In genomic region chr3:36340889-36341533, GRCm38 (mm10) we compare ENCODE assay signal across 9 mouse cellular contexts.
DNase-seq lines count a peak whose midpoint lies in the region; ATAC-seq and TF ChIP-seq lines count a peak whose summit lies in the region.
"Had no signal": no experiment of that assay in that cellular context is flagged by ENCODE, and none has a peak within 500 bp of the region (broad histone marks: within the 10 kb centered on the region; RNA-seq: fewer than 3 reads in every experiment).

No protein-coding gene starts in this region.

- H3K36me3 ChIP-seq in midbrain, postnatal 0 days (ENCODE audit: insufficient read depth, low read length): no peaks in the 10 kb centered on the region
- H3K36me3 ChIP-seq in midbrain, embryonic 11.5 days (ENCODE audit: control insufficient read depth, insufficient read depth, low read length): no peaks in the 10 kb centered on the region
- H3K36me3 ChIP-seq in forebrain, embryonic 14.5 days (ENCODE audit: control insufficient read depth, insufficient read depth, low read length): no peaks in the 10 kb centered on the region

- H3K27me3 ChIP-seq in midbrain, postnatal 0 days (ENCODE audit: insufficient read depth, low read length): no peaks in the 10 kb centered on the region
- no peaks in the 10 kb centered on the region for H3K27me3 ChIP-seq in midbrain, embryonic 11.5 days (ENCODE audit: control insufficient read depth, insufficient read depth, low read length)
- no peaks in the 10 kb centered on the region for H3K27me3 ChIP-seq in forebrain, embryonic 14.5 days (replicated peaks; ENCODE audit: control insufficient read depth, insufficient read depth, low read length)

- peak; percentile 33 for DNase-seq in midbrain, postnatal 0 days (ENCODE audit: low spot score)
- DNase-seq in midbrain, embryonic 11.5 days (ENCODE audit: low spot score, missing footprints): no peak
- peak; percentile 83 for DNase-seq in layer of hippocampus, adult 9-11 months
- DNase-seq in right cerebral cortex, postnatal 36 days (ENCODE audit: low spot score in 2 of 2): peak; percentile 78 to 80
- DNase-seq in forebrain, embryonic 14.5 days (ENCODE audit: low spot score): no peak
- no peak for DNase-seq in spleen, adult 18-20 months
- DNase-seq in urinary bladder, adult 2 months (ENCODE audit: low spot score): no peak

- no peak overlapping the region for H3K27ac ChIP-seq in midbrain, postnatal 0 days (ENCODE audit: low read depth, low read length)
- no peak overlapping the region for H3K27ac ChIP-seq in midbrain, embryonic 11.5 days (ENCODE audit: low read depth, low read length)
- H3K27ac ChIP-seq in embryonic fibroblast, embryonic 13.5 days (ENCODE audit: insufficient read depth, low read length): 0 out of 2 replicates have a peak overlapping the region, but pooled peaks have one; percentile 20
- H3K27ac ChIP-seq in forebrain, embryonic 14.5 days (ENCODE audit: low read depth, low read length): no peak overlapping the region
- H3K27ac ChIP-seq: liver, embryonic 14.5 days had no signal

- TF ChIP-seq POLR2A in embryonic fibroblast, embryonic 13.5 days (IDR thresholded peaks at IDR 0.05; ENCODE audit: low read depth, low read length): no peak

- ATAC-seq in midbrain, postnatal 0 days (ENCODE audit: low FRiP score): no peak
- ATAC-seq in midbrain, embryonic 11.5 days (ENCODE audit: low FRiP score): no peak
- no peak for ATAC-seq in forebrain, embryonic 14.5 days

- 72% methylated on average over 6 of the region's 6 CpGs for WGBS in midbrain, postnatal 0 days
- WGBS in midbrain, embryonic 11.5 days: 82% methylated on average over 6 of the region's 6 CpGs
- 67% methylated on average over 6 of the region's 6 CpGs for WGBS in forebrain, embryonic 14.5 days

- H3K4me2 ChIP-seq in midbrain, postnatal 0 days (ENCODE audit: low read depth, low read length, poor library complexity, severe bottlenecking): no peak overlapping the region
- no peak overlapping the region for H3K4me2 ChIP-seq in midbrain, embryonic 11.5 days
- no peak overlapping the region for H3K4me2 ChIP-seq in forebrain, embryonic 14.5 days (ENCODE audit: low read length)

- no peaks in the 10 kb centered on the region for H3K9me3 ChIP-seq in midbrain, postnatal 0 days (ENCODE audit: low read length)
- H3K9me3 ChIP-seq in midbrain, embryonic 11.5 days (ENCODE audit: control insufficient read depth, low read length): no peaks in the 10 kb centered on the region
- no peaks in the 10 kb centered on the region for H3K9me3 ChIP-seq in forebrain, embryonic 14.5 days (replicated peaks; ENCODE audit: control insufficient read depth, low read length)

- no peaks in the 10 kb centered on the region for H3K4me1 ChIP-seq in midbrain, postnatal 0 days (ENCODE audit: insufficient read depth, low read length)
- no peaks in the 10 kb centered on the region for H3K4me1 ChIP-seq in midbrain, embryonic 11.5 days (ENCODE audit: control insufficient read depth, insufficient read depth, low read length)
- peaks cover 12% of the 10 kb centered on the region for H3K4me1 ChIP-seq in embryonic fibroblast, embryonic 13.5 days (ENCODE audit: control insufficient read depth, insufficient read depth, low read length)
- H3K4me1 ChIP-seq in forebrain, embryonic 14.5 days (ENCODE audit: control insufficient read depth, insufficient read depth, low read length): no peaks in the 10 kb centered on the region

- H3K4me3 ChIP-seq in midbrain, postnatal 0 days (ENCODE audit: low read depth, low read length): no peak overlapping the region
- H3K4me3 ChIP-seq in midbrain, embryonic 11.5 days (ENCODE audit: low read depth, low read length): no peak overlapping the region
- H3K4me3 ChIP-seq in embryonic fibroblast, embryonic 13.5 days (ENCODE audit: insufficient read depth, low read length): no peak overlapping the region
- no peak overlapping the region for H3K4me3 ChIP-seq in forebrain, embryonic 14.5 days (ENCODE audit: low read depth, low read length)

- no peak overlapping the region for H3K9ac ChIP-seq in midbrain, postnatal 0 days (replicated peaks; ENCODE audit: low read length, poor library complexity, severe bottlenecking)
- no peak overlapping the region for H3K9ac ChIP-seq in midbrain, embryonic 11.5 days (ENCODE audit: low read length)
- no peak overlapping the region for H3K9ac ChIP-seq in forebrain, embryonic 14.5 days (ENCODE audit: low read length)
- H3K9ac ChIP-seq: liver, embryonic 14.5 days had no signal

- TF ChIP-seq CTCF in midbrain, postnatal 0 days (IDR thresholded peaks at IDR 0.05): no peak
- TF ChIP-seq CTCF in embryonic fibroblast, embryonic 13.5 days (IDR thresholded peaks at IDR 0.05; ENCODE audit: borderline replicate concordance, insufficient read depth, low read length): no peak

Comparison
In these comparisons a context has a peak if more than half of its experiments do, and no peak if none do; other contexts are left out.
1. DNase-seq: peak in midbrain, postnatal 0 days (single experiment), layer of hippocampus, adult 9-11 months (single experiment) and right cerebral cortex, postnatal 36 days (2 of 2); none in midbrain, embryonic 11.5 days (single experiment), forebrain, embryonic 14.5 days (single experiment), spleen, adult 18-20 months (0 of 2) and urinary bladder, adult 2 months (single experiment).